Mouse (Mus musculus) MEL (cell line): ENCODE data around the gene Edn2. TPM values are rescaled to one million over a fixed set of nuclear protein-coding genes. Genes with fewer than 3 reads are reported as not detected.

Experiments
- DNase-seq: peaks from one replicate; pipeline ENCODE4 v3.0.0; 2011; ENCODE audit warnings: low read depth, low spot score
- H3K27ac ChIP-seq: 2 replicates; pipeline ENCODE4 v1.5.1; 2012; ENCODE audit warnings: low read depth, mild to moderate bottlenecking, control low read depth, low read length, moderate library complexity; ENCODE audit not compliant: control insufficient read depth
- H3K27me3 ChIP-seq, 2 experiments: fragments of 150-350 bp in 1 of 2; sonication (generic) in 1 of 2; 2 replicates each; pipeline ENCODE4 v1.6.1; 2012; ENCODE audit warnings: low read length in 2 of 2, mild to moderate bottlenecking in 2 of 2, improper control_type of control experiment in 1 of 2, moderate library complexity in 1 of 2; ENCODE audit not compliant: insufficient read depth in 2 of 2, control insufficient read depth in 1 of 2
- H3K36me3 ChIP-seq, 2 experiments: 2 replicates each; pipeline ENCODE4 v1.6.1; 2012 to 2014; ENCODE audit warnings: low read length in 2 of 2, improper control_type of control experiment in 1 of 2, inconsistent platforms in 1 of 2, mild to moderate bottlenecking in 1 of 2; ENCODE audit not compliant: insufficient read depth in 2 of 2, control insufficient read depth in 1 of 2
- H3K4me1 ChIP-seq, 2 experiments: fragments of 150-350 bp in 1 of 2; sonication (generic) in 1 of 2; 2 replicates each; pipeline ENCODE4 v1.6.1; 2012; ENCODE audit warnings: low read length in 2 of 2, improper control_type of control experiment in 1 of 2, mild to moderate bottlenecking in 1 of 2; ENCODE audit not compliant: insufficient read depth in 2 of 2, control insufficient read depth in 1 of 2
- H3K4me3 ChIP-seq, 2 experiments: fragments of 150-350 bp in 1 of 2; sonication (generic) in 1 of 2; 2 replicates each; pipeline ENCODE4 v1.5.1; 2012; ENCODE audit warnings: low read depth in 2 of 2, low read length in 2 of 2, mild to moderate bottlenecking in 2 of 2, moderate library complexity in 2 of 2, control low read depth in 1 of 2, improper control_type of control experiment in 1 of 2; ENCODE audit not compliant: control insufficient read depth in 1 of 2, insufficient read depth in 1 of 2
- H3K79me2 ChIP-seq: 2 replicates; pipeline ENCODE4 v1.6.1; 2012; ENCODE audit warnings: mild to moderate bottlenecking, low read length, moderate library complexity; ENCODE audit not compliant: control insufficient read depth, poor library complexity, insufficient read depth
- H3K9ac ChIP-seq: 2 replicates; pipeline ENCODE4 v1.6.1; 2012; ENCODE audit warnings: low read depth, mild to moderate bottlenecking, control low read depth, low read length, moderate library complexity; ENCODE audit not compliant: control insufficient read depth, poor library complexity, severe bottlenecking
- H3K9me3 ChIP-seq: fragments of 150-350 bp; sonication (generic); replicated peaks from 2 replicates; pipeline ENCODE4 v1.6.1; 2012; ENCODE audit warnings: mild to moderate bottlenecking, low read length, improper control_type of control experiment, moderate library complexity; ENCODE audit not compliant: insufficient read depth
- BHLHE40 ChIP-seq: IDR thresholded peaks from 2 replicates; pipeline ENCODE4 v1.6.1; 2012; ENCODE audit warnings: low read depth, mild to moderate bottlenecking, inconsistent platforms, low read length, improper control_type of control experiment, borderline replicate concordance
- CHD2 ChIP-seq: IDR thresholded peaks from 2 replicates; pipeline ENCODE4 v1.6.1; 2011; ENCODE audit warnings: low read length, improper control_type of control experiment
- CTCF ChIP-seq, 3 experiments: IDR thresholded peaks in 2 of 3; conservative IDR thresholded peaks in 1 of 3; 2 replicates each; pipeline ENCODE4 v1.5.1; 2011 to 2012; ENCODE audit warnings: low read length in 3 of 3, low read depth in 2 of 3, mild to moderate bottlenecking in 2 of 3, improper control_type of control experiment in 1 of 3, inconsistent platforms in 1 of 3, mixed read lengths in 1 of 3, moderate library complexity in 1 of 3; ENCODE audit not compliant: control insufficient read depth in 1 of 3, insufficient read depth in 1 of 3, poor library complexity in 1 of 3, severe bottlenecking in 1 of 3
- E2F4 ChIP-seq: IDR thresholded peaks from 2 replicates; pipeline ENCODE4 v1.6.1; 2011; ENCODE audit warnings: low read depth, low read length, improper control_type of control experiment, borderline replicate concordance
- ETS1 ChIP-seq: IDR thresholded peaks from 2 replicates; pipeline ENCODE4 v1.6.1; 2012; ENCODE audit warnings: low read depth, mild to moderate bottlenecking, inconsistent platforms, low read length, improper control_type of control experiment, moderate library complexity
- GABPA ChIP-seq: IDR thresholded peaks from 2 replicates; pipeline ENCODE4 v1.6.1; 2012; ENCODE audit warnings: low read depth, mild to moderate bottlenecking, inconsistent platforms, low read length, improper control_type of control experiment, moderate library complexity
- GATA1 ChIP-seq: IDR thresholded peaks from 2 replicates; pipeline ENCODE4 v1.6.1; 2011; ENCODE audit warnings: low read depth, low read length, improper control_type of control experiment
- JUND ChIP-seq: IDR thresholded peaks from 2 replicates; pipeline ENCODE4 v1.6.1; 2011; ENCODE audit warnings: low read depth, mild to moderate bottlenecking, improper control_type of control experiment, low read length
- MAFK ChIP-seq: IDR thresholded peaks from 2 replicates; pipeline ENCODE4 v1.6.1; 2011; ENCODE audit warnings: low read depth, mild to moderate bottlenecking, low read length, improper control_type of control experiment, borderline replicate concordance
- MAX ChIP-seq: IDR thresholded peaks from 2 replicates; pipeline ENCODE4 v1.6.1; 2011; ENCODE audit warnings: low read length, improper control_type of control experiment
- MAZ ChIP-seq: IDR thresholded peaks from 2 replicates; pipeline ENCODE4 v1.6.1; 2012; ENCODE audit warnings: low read depth, mild to moderate bottlenecking, inconsistent platforms, low read length, improper control_type of control experiment
- MXI1 ChIP-seq: IDR thresholded peaks from 2 replicates; pipeline ENCODE4 v1.6.1; 2011; ENCODE audit warnings: mild to moderate bottlenecking, low read depth, low read length, improper control_type of control experiment
- POLR2AphosphoS2 ChIP-seq: IDR thresholded peaks from 2 replicates; pipeline ENCODE4 v1.6.1; 2011; ENCODE audit warnings: low read length, improper control_type of control experiment
- POLR2AphosphoS5 ChIP-seq: IDR thresholded peaks from 2 replicates; pipeline ENCODE4 v1.6.1; 2012; ENCODE audit warnings: low read depth, borderline replicate concordance, mild to moderate bottlenecking, inconsistent platforms, low read length, moderate library complexity, mixed read lengths
- RAD21 ChIP-seq: IDR thresholded peaks from 2 replicates; pipeline ENCODE4 v1.6.1; 2011; ENCODE audit warnings: mild to moderate bottlenecking, low read depth, low read length, improper control_type of control experiment
- RCOR1 ChIP-seq: IDR thresholded peaks from 2 replicates; pipeline ENCODE4 v1.6.1; 2012; ENCODE audit warnings: low read depth, mild to moderate bottlenecking, inconsistent platforms, low read length, improper control_type of control experiment
- SIN3A ChIP-seq: IDR thresholded peaks from 2 replicates; pipeline ENCODE4 v1.6.1; 2012; ENCODE audit warnings: low read length, improper control_type of control experiment, inconsistent platforms
- SMC3 ChIP-seq: IDR thresholded peaks from 2 replicates; pipeline ENCODE4 v1.6.1; 2011; ENCODE audit warnings: low read depth, low read length, improper control_type of control experiment
- TAL1 ChIP-seq: IDR thresholded peaks from 2 replicates; pipeline ENCODE4 v1.6.1; 2012; ENCODE audit warnings: mild to moderate bottlenecking, inconsistent platforms, low read length, moderate library complexity, mixed read lengths
- TBP ChIP-seq: IDR thresholded peaks from 2 replicates; pipeline ENCODE4 v1.8.0; 2011; ENCODE audit warnings: low read depth, low read length, improper control_type of control experiment
- TCF12 ChIP-seq: IDR thresholded peaks from 2 replicates; pipeline ENCODE4 v1.6.1; 2014; ENCODE audit warnings: low read depth, mild to moderate bottlenecking, inconsistent platforms, low read length, improper control_type of control experiment, moderate library complexity
- UBTF ChIP-seq: IDR thresholded peaks from 2 replicates; pipeline ENCODE4 v1.6.1; 2012; ENCODE audit warnings: low read depth, mild to moderate bottlenecking, inconsistent platforms, low read length, improper control_type of control experiment, moderate library complexity, borderline replicate concordance; ENCODE audit not compliant: insufficient read depth
- USF1 ChIP-seq: IDR thresholded peaks from 2 replicates; pipeline ENCODE4 v1.6.1; 2014; ENCODE audit warnings: low read depth, mild to moderate bottlenecking, inconsistent platforms, low read length, improper control_type of control experiment, moderate library complexity
- USF2 ChIP-seq, 2 experiments: IDR thresholded peaks; 2 replicates each; pipeline ENCODE4 v1.6.1; 2011 to 2012; ENCODE audit warnings: improper control_type of control experiment in 2 of 2, low read length in 2 of 2, borderline replicate concordance in 1 of 2, inconsistent platforms in 1 of 2, low read depth in 1 of 2, mild to moderate bottlenecking in 1 of 2; ENCODE audit not compliant: insufficient read depth in 1 of 2
- ZC3H11A ChIP-seq: IDR thresholded peaks from 2 replicates; pipeline ENCODE4 v1.6.1; 2012; ENCODE audit warnings: low read depth, mild to moderate bottlenecking, inconsistent platforms, low read length, improper control_type of control experiment
- ZKSCAN1 ChIP-seq: IDR thresholded peaks from 2 replicates; pipeline ENCODE4 v1.6.1; 2012; ENCODE audit warnings: low read depth, mild to moderate bottlenecking, inconsistent platforms, low read length, improper control_type of control experiment, moderate library complexity
- ZNF384 ChIP-seq: IDR thresholded peaks from 2 replicates; pipeline ENCODE4 v1.6.1; 2012; ENCODE audit warnings: low read depth, mild to moderate bottlenecking, inconsistent platforms, low read length, improper control_type of control experiment
- polyA plus RNA-seq, 2 experiments: library from polyadenylated mRNA; stranded (reverse) in 1 of 2; unstranded in 1 of 2; fragments of >175 nt in 1 of 2; fragments of >200 nt in 1 of 2; gene quantifications; 2 replicates each; pipeline versions ENCODE4 v1.2.1 to v1.2.4; 2012; ENCODE audit warnings: low replicate concordance in 2 of 2, low read depth in 1 of 2; ENCODE audit not compliant: insufficient read length in 2 of 2, insufficient read depth in 1 of 2, missing spikeins in 1 of 2
- total RNA-seq: library from RNA; depleted of rRNA; stranded (reverse); fragments of 300-350 nt; gene quantifications from 2 replicates; pipeline ENCODE4 v1.2.3, GENCODE M21; 2012

The Edn2 gene
- total and polyA plus RNA-seq, 3 experiments: not detected

DNA sequence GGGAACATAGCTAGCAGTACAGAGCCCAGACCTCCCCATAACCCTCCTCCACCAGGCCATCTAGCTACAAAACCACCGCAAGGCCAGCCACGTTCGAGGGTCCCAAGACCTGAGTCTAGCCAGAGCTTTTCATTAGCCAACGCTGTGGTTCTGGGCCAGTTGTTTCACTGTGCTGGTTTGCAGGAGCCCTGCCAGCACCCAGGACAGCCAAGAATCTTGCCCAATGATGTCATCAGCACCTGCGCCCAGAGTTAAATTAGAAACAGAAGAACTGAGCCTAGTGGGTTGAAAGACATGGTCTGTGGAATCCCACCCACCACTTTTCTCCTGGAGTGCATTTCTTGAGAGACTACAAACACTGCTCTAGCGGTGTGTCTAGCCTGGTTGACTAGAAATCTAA is 35.0 kb upstream of the Edn2 start:
- H3K9ac ChIP-seq: no peak overlapping the region
- TF ChIP-seq SMC3 (no peak), MAFK (no peak), MXI1 (no peak), ZKSCAN1 (no peak), ZC3H11A (no peak), TAL1 (no peak), CTCF (IDR thresholded peaks at IDR 0.05 in 2 of 3, conservative IDR thresholded peaks at IDR 0.05 in 1 of 3; ENCODE audit: control insufficient read depth in 1 of 3, insufficient read depth in 1 of 3, low read depth in 2 of 3, low read length in 3 of 3, poor library complexity in 1 of 3, severe bottlenecking in 1 of 3) (no peak), JUND (no peak), GABPA (no peak), UBTF (no peak), USF2 (IDR thresholded peaks at IDR 0.05; ENCODE audit: borderline replicate concordance in 1 of 2, insufficient read depth in 1 of 2, low read depth in 1 of 2, low read length in 2 of 2) (no peak), E2F4 (no peak), MAX (no peak), RCOR1 (no peak), SIN3A (no peak), USF1 (no peak), RAD21 (no peak), CHD2 (no peak), MAZ (no peak)
- no peaks in the 10 kb centered on the region for H3K4me1 ChIP-seq
- H3K27ac ChIP-seq: no peak overlapping the region
- no peaks in the 10 kb centered on the region for H3K9me3 ChIP-seq
- H3K36me3 ChIP-seq: no peaks in the 10 kb centered on the region
- no peak overlapping the region for H3K4me3 ChIP-seq
- no peaks in the 10 kb centered on the region for H3K79me2 ChIP-seq
- no peaks in the 10 kb centered on the region for H3K27me3 ChIP-seq
- no peak for DNase-seq

GRCm38 (mm10) chr4:120127333-120127732 is 33.7 kb upstream of the Edn2 start:
- no peak overlapping the region for H3K27ac ChIP-seq
- H3K9me3 ChIP-seq: no peaks in the 10 kb centered on the region
- no peaks in the 10 kb centered on the region for H3K4me1 ChIP-seq
- H3K4me3 ChIP-seq: no peak overlapping the region
- no peak for DNase-seq
- no peaks in the 10 kb centered on the region for H3K36me3 ChIP-seq
- no peak overlapping the region for H3K9ac ChIP-seq
- H3K27me3 ChIP-seq: no peaks in the 10 kb centered on the region
- H3K79me2 ChIP-seq: no peaks in the 10 kb centered on the region
- no peak for TF ChIP-seq ZNF384
- TF ChIP-seq TBP: no peak
- no peak for TF ChIP-seq POLR2AphosphoS5
- TF ChIP-seq MAZ: no peak
- no peak for TF ChIP-seq ZC3H11A
- no peak for TF ChIP-seq USF1
- no peak for TF ChIP-seq ZKSCAN1
- no peak for TF ChIP-seq TAL1
- no peak for TF ChIP-seq MAX
- no peak for TF ChIP-seq CHD2
- TF ChIP-seq TCF12: no peak
- no peak for TF ChIP-seq ETS1
- no peak for TF ChIP-seq GABPA
- TF ChIP-seq RCOR1: no peak
- no peak for TF ChIP-seq GATA1
- TF ChIP-seq POLR2AphosphoS2: no peak
- no peak for TF ChIP-seq BHLHE40
- no peak for TF ChIP-seq SIN3A
- TF ChIP-seq MXI1: no peak
- no peak for TF ChIP-seq MAFK
